Mouse (Mus musculus) spleen, adult 2 months (tissue): ENCODE data around the gene Gm9745.
"Not testable (repeated sequence)": the region's sequence is repeated elsewhere in the genome, so short reads cannot be mapped to it uniquely, and the experiment has no call there.

Experiments used
- CTCF ChIP-seq: fragments of 200-500 bp; IDR thresholded peaks from 2 replicates; pipeline ENCODE4 v1.5.1; 2011; ENCODE audit warnings: mild to moderate bottlenecking, inconsistent platforms; ENCODE audit not compliant: insufficient read depth, insufficient read length, insufficient replicate concordance; ENCODE audit errors: extremely low read depth
- POLR2A ChIP-seq: fragments of 200-500 bp; IDR thresholded peaks from 2 replicates; pipeline ENCODE4 v1.6.1; 2011; ENCODE audit warnings: low read depth, low read length, inconsistent platforms

GRCm38 (mm10) chr13:8955127-8955526 lies 7.1 kb upstream of the Gm9745 start:
- not testable (repeated sequence) for TF ChIP-seq POLR2A, CTCF
